Mouse (Mus musculus): ENCODE measurements around the gene Sap30l.
A peak's percentile ranks its signal among the peaks of the same experiment; 100 is the strongest.
"Not testable (repeated sequence)": the region's sequence is repeated elsewhere in the genome, so short reads cannot be mapped to it uniquely, and the experiment has no call there.

Sap30l gene

GRCm38 (mm10) chr11:57800266-57800951 is 1.0 kb upstream of the Sap30l start:
- DNase-seq, result peak; percentile 26

DNA sequence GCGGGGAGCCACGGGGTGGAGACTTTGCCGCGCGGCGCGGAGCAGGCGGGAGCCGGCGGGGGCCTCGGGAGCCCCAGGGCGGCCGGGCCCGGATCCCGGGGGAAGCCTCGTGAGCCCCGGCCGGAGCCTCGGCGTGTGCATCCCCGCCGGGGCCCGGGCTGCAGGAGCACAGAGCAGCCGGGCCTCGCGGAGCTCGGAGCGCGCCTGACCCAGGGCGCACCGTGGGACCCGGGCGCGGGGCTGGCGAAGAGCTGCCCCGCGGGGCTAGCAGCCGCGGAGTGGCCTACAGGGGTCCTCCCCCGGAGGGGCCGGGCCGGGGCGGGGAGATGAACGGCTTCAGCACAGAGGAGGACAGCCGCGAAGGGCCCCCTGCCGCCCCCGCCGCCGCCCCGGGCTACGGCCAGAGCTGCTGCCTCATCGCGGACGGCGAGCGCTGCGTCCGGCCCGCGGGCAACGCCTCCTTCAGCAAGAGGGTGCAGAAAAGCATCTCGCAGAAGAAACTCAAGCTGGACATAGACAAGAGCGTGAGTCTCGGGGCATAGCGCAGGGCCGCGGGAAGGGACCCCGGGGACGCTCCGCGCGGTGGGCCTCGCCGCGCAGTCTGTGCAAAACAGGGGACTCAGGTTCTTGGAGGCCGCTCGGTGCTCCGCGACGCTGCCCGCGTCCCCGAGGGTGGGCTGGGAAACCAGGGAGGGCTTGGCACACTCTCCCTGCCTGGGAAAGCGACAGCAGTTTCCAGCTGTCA is 501 bp downstream of the Sap30l start:
- peak; percentile 77 for DNase-seq

DNA sequence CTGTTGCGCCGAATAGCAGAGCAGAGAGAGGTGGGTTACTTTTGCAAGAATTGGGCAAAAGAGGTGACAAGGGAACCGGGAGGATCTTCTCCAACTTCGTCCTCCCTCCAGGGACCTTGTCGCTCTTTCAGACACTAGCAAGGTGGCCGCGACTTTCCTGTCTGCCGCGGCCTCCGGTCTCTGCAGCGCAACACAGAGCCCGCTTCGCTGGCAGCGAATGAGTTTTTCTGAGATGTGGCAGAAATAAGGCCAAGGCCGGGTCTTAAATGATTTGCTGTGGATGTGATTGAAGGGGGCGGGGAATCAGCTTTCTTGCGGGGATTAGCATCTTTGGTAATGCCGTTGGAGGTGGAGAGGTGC is 1.1 kb downstream of the Sap30l start:
- DNase-seq, result peak; percentile 37

DNA sequence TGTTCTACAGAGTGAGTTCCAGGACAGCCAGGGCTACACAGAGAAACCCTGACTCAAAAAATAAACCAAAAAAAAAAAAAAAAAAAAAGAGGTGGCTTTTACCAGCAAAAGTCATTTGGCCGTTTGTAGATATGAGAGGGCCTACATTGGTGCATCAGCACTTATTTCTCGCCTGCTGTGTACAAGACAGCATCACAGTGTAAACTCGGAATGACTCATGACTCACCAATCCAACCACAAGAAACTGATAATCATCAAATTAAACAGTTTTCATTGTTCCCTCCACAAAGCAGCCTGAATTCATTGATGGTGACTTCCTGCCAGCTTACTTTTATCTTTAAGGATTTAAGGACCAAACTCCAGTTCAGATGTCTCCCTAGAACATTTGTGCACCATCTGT is 3.6 kb downstream of the Sap30l start:
- no peak for DNase-seq

- DNase-seq, result peak; percentile 13
Observed at GRCm38 (mm10) chr11:57809017-57809731, 7.7 kb downstream of the Sap30l start.

DNA sequence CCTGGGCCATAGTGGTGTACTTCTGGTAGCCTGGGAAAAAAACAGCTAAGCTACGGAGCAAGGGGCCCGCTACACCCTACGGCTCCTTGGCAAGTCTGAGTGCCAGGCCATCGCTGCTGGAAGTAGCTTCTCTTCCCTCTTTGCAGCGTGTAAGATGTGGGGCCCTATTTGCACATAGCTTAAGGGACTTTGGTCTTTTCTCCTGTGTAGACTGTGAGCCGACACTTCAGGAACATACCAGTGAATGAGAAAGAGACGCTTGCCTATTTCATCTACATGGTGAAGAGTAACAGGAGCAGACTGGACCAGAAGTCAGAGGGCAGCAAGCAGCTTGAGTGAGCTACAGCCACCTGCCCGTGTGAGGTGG is 8.3 kb downstream of the Sap30l start:
- DNase-seq, result no peak

GRCm38 (mm10) chr11:57811006-57811405 is 9.6 kb downstream of the Sap30l start:
- no peak for DNase-seq

DNA sequence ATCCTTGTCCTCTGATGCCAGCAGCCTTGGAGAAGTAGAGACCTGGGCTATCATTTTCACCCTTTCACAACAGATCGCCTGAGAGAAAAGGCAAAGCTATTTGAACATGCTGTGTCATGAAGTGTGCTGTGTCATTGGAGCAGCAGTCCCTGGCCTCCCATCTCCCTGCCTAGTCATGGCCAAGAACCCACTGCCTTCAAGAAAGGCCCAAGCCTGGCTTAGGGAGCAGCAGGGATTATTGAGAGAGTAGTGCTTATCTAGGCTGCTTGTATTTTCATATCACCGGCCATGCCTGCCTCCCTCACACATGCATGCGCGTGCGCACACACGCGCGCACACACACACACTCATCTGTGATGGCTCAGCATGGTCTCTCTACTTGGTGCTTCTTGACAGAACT is 10.8 kb downstream of the Sap30l start:
- no peak for DNase-seq

DNA sequence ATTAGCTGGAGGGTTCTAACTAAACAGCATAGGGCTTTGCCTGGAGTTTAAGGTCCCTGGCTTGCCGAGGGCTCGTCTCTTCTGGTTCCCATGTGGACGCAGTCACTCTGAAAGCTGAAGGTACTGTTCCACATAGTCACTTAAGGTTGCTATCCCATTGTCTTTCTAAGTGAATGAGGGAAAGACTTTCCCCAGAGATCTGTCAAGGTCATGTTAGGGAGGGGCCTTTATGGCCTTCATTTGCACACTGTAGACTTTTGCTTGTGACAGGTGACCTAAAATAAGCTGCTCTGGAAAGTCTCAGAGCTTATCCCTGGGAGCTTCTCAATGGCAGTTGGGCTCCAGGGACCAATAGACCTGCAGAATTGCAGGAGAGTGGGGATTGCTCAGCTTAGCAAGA is 12.2 kb downstream of the Sap30l start:
- no peak for DNase-seq

GRCm38 (mm10) chr11:57818189-57818588 is 16.8 kb downstream of the Sap30l start:
- DNase-seq, result no peak

DNA sequence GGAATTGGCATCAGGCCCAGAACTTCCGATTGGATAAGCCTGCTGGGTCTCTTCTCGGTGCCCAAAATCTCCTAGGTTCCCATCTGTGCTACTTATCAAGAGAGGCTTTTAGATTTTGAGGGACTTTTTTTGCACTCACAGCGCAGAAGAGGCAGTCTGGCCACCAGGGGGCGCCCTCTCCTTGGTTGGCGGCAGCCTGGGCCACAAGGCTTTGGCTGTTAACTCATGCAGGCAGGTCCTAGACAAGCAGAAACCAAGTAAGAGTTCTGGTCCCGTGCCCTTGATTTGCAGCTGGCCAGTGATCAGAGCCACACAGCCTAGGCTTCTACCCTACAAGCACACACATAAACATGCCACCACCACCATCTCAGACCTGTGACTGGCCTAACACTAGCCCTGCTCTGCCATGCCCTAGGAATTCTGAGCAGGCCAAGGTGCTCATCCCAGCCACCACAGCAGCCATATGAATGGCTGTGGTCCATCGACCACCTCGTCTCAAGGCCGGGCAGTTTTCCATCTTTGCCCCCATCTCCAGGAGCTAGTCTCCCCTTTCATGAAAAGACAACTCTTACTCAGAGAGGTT is 18.7 kb downstream of the Sap30l start:
- DNase-seq, result peak; percentile 78

- not testable (repeated sequence) for DNase-seq
Observed at GRCm38 (mm10) chr11:57823159-57823558, 21.7 kb downstream of the Sap30l start.

- DNase-seq, result no peak
Observed at GRCm38 (mm10) chr11:57823714-57824113, 22.3 kb downstream of the Sap30l start.

GRCm38 (mm10) chr11:57825234-57825633 is 23.8 kb downstream of the Sap30l start:
- not testable (repeated sequence) for DNase-seq

GRCm38 (mm10) chr11:57827048-57827914 is 25.8 kb downstream of the Sap30l start:
- no peak for DNase-seq

DNA sequence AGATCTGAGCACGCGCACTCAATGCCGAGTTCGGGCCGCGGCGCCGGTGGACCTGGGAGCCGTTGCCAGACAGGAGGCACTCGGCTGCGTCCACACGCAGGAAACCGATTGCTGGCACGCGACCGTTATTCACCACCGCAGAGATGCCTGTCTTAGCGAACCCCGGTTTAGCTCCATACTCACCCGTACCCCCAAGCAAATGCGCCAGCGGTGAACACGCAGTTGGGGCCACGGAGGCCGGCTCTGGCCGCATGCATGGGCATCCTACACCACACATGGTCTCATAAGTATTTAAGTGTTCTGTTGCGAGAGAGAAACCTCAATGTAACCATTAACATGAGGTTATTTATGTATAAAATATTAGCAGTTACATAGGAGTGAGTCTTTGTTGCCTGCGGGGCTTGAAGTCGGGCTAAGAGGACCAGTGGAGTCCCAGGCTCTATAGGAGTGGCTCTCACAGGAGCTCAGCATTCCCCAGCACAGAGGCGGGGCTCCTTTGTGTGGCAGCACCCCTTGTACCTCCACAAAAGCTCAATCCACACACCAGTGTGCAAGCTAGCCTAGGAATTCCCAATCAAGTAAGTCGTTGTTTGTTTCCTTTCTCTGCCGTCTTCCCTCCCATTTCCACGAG is 26.6 kb downstream of the Sap30l start:
- peak; percentile 16 for DNase-seq

GRCm38 (mm10) chr11:57828955-57829870 is 27.8 kb downstream of the Sap30l start:
- no peak for DNase-seq

DNA sequence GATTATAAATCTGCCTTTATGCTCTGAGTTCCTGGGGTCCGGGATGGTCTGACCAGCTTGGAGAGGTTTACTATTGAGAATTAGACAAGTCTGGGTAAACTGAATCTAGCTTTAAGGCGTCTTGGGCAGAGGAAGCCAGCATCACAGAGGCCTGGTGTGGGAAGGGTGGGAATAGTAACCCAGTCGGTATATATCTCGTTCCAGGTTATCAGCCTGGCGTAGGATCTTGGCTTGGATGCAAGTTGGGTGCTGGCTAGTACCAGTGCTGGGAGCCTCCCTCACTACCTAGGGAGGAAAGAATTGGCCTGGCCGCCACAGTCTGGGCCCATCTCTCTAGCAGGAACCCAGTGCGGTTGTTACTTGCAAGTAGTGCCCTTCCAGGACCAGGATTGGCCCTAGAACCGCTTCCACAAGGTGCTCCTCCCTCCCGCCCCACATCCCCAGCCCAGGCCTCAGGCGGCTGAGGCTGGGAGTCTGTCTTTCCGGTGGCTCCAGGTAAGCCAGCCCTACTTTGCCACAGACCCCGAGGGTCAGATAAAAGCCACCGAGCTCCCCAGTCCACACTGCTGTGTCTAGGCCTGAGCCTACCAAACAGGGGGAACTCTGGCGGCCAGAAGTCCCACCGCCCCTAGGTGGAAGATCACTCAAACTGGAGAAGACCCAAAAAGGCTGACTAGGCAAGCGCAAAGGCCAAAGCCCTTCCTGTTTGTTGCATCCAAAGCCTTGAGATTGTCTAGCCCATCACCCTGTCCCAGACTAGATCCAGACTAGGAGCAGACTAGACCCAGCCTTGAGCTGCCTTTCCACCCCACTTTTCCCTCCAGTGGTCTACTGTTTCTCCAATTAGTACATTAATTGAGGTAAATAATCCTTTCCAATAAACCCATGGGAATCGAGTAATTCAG is 28.7 kb downstream of the Sap30l start:
- DNase-seq, result no peak

DNA sequence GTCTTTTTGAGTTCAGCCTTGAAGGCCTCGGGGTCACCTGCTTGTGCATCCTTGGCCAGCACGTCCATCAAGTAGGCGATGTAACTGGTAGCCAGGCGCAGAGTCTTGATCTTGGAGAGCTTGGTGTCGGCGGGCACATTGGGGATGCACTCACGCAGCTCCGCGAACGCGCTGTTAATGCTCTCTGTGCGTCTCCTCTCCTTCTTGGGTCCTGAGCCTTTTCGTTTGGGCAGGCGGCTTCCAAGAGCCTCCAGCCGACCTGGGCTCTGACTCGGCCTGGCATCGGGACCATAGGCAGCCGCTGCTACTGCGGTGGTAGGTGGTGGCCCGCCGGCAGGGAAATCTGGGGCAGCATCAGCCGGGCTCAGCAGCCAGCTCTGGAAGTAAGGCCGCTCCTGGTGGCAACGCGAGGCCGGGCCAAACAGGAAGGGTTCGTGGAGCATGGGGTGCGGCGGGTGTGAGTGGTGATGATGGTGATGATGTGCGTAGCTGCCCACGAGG is 29.9 kb downstream of the Sap30l start:
- DNase-seq, result no peak

GRCm38 (mm10) chr11:57831861-57832260 is 30.4 kb downstream of the Sap30l start:
- no peak for DNase-seq
